Mouse (Mus musculus) cerebellum, adult (tissue): ENCODE results near the gene Cep41.

Experiments used
- ATAC-seq: cut with Nextera tagmentation; 2 replicates; pipeline ENCODE4 v1.9.2; 2017; ENCODE audit warnings: mild to moderate bottlenecking, moderate library complexity, mixed read lengths; ENCODE audit not compliant: insufficient number of reproducible peaks, low FRiP score, low TSS enrichment

Gene Cep41

DNA sequence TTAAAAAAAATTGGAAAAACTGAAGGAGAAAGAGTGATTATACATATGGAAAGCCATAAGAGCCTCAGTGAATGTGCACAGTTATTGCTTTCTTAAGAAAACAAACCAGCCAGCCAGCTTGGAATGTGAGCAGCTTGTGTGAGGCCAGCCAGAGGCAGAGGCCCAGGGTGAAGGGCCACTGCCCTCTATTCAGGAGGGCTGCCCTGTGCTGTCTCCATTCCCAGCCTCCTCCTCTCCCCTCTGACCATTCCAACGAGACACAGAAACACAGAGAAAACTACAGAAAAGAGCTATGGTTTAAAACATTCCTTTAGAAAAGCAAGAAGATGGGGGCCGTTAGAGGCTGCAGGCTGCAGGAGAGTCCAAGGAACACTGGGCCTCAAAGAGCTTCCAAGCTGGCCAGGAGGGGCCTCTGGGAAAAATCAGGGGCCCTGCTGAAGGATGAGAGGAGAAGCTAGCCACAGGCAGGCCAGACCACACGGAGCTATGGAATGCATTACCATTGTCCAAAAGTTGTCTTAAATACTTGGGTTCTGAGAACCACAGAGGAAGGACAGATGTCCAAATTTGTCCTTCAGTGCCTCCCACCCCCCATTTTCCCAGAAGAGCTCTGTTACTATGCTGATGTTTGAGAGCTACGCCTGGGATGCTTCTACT is 57.2 kb downstream of the Cep41 start:
- no peak for ATAC-seq

- no peak for ATAC-seq
These were observed 58.1 kb downstream of the Cep41 start for GRCm38 (mm10) chr6:30635361-30635862.

DNA sequence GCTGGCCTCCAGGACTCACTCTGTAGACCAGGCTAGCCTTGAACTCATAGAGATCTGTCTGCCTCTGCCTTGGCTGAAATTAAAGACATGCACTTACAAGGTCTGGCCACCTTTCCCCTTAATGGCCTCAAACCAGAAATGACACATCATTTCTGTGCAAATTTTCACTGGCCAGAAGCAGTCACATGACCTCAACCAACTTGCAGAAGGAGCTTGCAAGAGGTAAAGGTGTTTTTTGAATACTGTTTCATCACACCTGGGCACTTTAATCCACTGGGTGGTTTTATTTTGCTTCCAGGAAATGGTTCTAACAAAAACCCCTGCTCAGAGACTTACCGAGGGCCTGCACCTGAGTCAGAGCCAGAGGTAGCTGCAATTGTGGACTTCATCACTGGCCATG is 63.6 kb downstream of the Cep41 start:
- no peak for ATAC-seq

DNA sequence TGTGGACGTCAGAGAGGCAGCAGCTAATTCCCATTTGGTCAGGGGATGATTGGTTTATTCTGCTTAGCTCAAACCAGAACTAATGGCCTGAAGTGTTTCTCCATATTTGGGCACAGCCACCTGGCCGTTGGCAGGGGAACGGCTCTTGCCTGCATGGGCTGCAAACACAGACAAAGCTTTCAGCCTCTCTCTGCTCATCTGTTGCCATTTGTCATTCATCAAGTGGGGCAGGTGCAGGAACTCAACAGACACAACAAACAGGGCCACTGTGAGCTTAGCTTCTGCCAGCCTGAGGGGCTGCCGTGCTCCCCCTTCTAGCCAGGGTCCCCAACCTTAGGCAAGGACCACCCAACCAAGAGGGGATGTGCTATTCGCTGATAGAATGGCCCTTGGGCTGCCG is 65.4 kb downstream of the Cep41 start:
- ATAC-seq, result no peak

- ATAC-seq, result no peak
These were observed 68.8 kb downstream of the Cep41 start for GRCm38 (mm10) chr6:30624763-30625162.

DNA sequence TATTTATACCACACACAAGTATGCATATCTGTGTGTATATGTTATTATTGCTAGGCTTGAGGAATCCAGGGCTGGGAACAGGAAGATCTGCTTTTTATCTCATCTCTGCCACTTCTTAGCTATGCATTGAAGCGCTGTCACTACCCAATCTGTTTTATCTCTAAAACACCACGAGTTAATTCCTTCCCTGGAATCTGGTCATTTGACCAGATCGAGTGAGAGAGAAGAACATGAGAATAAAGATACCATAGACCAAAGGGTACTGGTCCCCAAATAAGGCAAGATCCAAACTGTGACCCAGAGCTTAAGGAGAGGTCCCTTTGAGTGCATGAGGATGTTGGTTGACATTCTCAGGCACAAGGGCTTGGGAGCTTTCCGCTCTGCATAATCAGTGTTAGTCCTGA is 71.6 kb downstream of the Cep41 start:
- ATAC-seq, result no peak

GRCm38 (mm10) chr6:30620994-30621393 is 72.6 kb downstream of the Cep41 start:
- no peak for ATAC-seq

GRCm38 (mm10) chr6:30620591-30620990 is 73.0 kb downstream of the Cep41 start:
- ATAC-seq, result no peak

DNA sequence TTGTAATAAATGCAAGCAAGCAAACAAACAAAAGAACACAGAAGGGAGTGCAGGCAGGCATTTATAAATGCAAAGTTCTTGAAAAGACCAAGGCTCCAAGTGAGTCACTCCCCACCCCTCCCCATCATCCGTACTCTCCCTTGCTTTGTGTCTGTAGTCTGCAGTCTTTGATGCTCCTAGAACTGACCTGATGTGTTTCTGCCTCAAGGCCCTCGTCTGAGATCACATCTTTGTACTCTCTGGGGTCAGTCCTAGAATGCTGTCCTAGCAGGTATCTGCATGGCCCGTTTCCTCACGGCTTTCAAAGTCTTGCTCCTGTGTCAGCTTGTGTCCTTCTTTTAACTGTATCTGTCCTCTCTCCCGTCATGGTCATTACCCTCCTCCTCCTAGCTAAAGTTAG is 73.9 kb downstream of the Cep41 start:
- no peak for ATAC-seq

- ATAC-seq, result no peak
These were observed 74.8 kb downstream of the Cep41 start for GRCm38 (mm10) chr6:30618735-30619134.

GRCm38 (mm10) chr6:30617959-30618590 is 75.5 kb downstream of the Cep41 start:
- ATAC-seq, result no peak

GRCm38 (mm10) chr6:30617020-30617958 is 76.3 kb downstream of the Cep41 start:
- ATAC-seq, result no peak

DNA sequence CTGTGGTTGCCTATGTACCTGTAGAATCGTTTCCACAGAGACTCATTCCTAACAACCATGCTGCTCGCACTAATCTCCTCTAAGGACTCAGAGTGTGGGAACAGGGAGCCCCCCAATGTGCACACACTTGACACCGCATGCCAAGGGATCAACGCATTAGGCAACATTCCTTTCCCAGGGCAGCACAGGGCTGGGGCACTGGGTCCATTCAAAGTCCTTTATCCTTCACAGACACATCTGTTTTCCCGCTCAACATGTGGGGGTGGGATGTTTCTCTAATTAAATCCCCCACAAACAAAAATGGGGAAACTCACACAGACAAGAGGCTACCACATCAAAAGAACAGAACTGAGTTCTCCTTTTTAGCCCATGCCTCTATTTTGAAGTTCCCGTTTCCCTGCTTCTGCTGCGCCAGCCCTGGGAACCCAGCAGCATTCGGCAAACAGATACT is 77.0 kb downstream of the Cep41 start:
- no peak for ATAC-seq

DNA sequence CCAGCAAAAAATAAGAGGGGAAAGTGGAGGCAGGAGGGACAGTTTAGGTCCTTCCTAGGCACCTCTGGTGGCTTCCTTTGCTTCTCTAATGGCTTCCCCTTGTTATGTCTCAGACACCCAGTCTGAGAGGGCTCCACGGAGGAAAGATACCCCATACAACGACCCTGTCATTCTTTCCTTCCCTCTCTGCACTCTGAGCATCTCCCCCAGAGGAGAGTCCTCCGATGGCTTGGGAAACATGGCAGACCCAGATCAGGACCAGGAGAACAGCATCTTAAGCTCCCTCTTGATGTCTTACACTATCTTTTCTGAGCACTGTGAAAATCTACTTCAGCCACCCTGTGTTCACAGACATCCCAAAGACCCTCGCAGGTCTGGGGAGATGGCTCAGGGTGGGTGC is 77.8 kb downstream of the Cep41 start:
- ATAC-seq, result no peak

- ATAC-seq, result no peak
These were observed 79.3 kb downstream of the Cep41 start for GRCm38 (mm10) chr6:30614251-30614650.

DNA sequence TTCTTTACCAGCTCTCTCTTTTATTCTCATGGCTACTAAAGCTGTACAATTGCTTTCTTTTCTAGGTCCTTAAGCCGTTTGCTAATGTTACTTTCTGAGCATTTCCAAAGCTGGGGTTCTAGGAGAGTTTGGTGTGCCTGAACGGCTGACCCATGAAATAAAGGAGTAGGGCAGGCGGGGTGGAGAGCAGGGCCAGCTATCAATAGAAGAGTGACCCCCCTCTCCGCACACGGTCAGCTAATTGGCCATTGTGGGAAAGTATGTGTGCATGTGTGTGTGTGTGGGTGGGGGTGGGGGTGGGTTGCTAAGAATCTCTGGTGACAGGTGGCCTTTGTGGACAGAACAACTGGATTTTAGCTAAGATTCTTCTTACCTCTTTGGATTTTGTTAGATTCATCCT is 82.3 kb downstream of the Cep41 start:
- no peak for ATAC-seq

DNA sequence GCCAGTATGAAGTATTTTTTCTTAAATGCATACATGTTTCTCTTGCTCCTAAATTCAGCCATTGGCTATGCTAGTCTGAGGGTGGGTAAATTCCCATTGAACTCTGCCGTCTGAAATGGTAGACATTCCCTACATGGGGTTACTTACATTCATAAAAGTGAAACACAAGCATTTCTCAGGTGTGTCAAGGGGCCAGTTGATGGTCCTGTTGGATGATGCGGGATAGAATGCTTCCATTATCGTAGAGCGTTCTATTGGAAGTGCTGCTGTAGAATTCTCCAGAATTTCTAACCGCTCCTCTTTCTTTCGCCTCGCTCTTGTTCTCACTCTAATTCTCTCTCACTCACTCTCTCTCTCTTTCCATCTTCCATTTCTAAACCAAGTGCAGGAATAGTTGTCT is 82.8 kb downstream of the Cep41 start, which contains the start of gene Cpa5:
Gene Cpa5, plus strand, starts transcription at position 301 of the 400 bp plus-strand sequence.
- ATAC-seq, result no peak

- no peak for ATAC-seq
These were observed 87.9 kb downstream of the Cep41 start for GRCm38 (mm10) chr6:30605672-30606071.

DNA sequence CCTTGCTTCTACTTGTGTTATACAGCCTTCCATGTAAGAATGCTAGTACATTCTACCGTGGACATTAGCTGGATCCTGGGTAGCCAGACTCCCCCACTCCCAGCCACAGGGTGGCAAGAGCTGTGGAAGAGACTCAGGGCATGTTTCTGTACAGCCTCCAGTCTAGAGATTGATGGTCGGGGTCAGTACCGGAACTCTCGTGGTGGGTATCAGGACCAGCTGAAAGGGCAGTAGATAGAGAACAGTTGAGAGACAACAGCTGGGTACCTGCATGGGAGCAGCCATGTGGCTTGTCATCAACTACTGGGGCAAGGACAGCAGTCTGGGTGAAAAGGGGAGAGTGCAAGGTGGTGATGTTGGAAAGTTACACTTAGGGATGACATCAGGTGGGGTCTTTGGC is 88.4 kb downstream of the Cep41 start:
- no peak for ATAC-seq

- no peak for ATAC-seq
These were observed 89.1 kb downstream of the Cep41 start for GRCm38 (mm10) chr6:30604342-30604867.
